Mouse (Mus musculus) left cerebral cortex, postnatal 10 days (tissue): ENCODE results near the gene Mon1a. TPM values are rescaled to one million over a fixed set of nuclear protein-coding genes. Genes with fewer than 3 reads are reported as not detected.

Experiments
- DNase-seq, 2 experiments: peaks; one replicate each; pipeline ENCODE4 v3.0.0; 2021 to 2022; ENCODE audit warnings: low spot score in 2 of 2, mixed read lengths in 1 of 2; ENCODE audit errors: extremely low spot score in 1 of 2
- intact Hi-C: fragments of 180-260 bp; cut with DNase I; formaldehyde crosslinking; loops from one replicate; pipeline ENCODE4 v1.15.1; 2025
- total RNA-seq, 2 experiments: library from RNA; stranded (reverse); gene quantifications; 2 replicates each; pipeline ENCODE4 v1.2.3; 2021

The Mon1a gene
- total RNA-seq, 2 experiments from 2014 or later = 14.0 to 15.0 TPM

- DNase-seq = peak in 1 of 2 experiments; percentile 78
- intact Hi-C loops = no loop called here
Observed at GRCm38 (mm10) chr9:107936215-107936822, 48.4 kb downstream of the Mon1a start.

DNA sequence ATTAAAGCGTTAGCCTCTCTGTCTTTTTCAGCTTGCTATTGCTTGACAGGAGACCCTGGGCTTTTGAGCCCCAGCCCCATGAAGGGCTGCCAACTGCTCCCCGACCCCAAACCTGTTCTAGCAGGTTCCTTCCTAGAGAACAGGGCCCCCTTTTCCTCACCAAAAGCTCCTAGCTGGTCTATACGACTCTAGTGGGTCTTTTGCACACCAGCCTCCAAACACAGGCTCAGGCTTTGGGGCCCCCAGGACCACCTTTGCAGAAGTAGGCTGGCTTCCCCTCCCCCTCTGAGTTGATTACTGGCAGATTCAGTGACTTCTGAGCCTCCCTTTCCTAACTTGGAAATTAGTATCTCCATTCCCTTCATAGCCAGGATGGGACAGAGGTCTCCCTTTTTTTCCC, 48.9 kb downstream of the Mon1a start:
- no peak for DNase-seq
- intact Hi-C loops = no loop called here

- DNase-seq = no peak
- intact Hi-C loops = no loop called here
Observed at GRCm38 (mm10) chr9:107947241-107948194, 59.6 kb downstream of the Mon1a start.

- no peak for DNase-seq
- intact Hi-C loops = no loop called here
Observed at GRCm38 (mm10) chr9:107949184-107949921, 61.4 kb downstream of the Mon1a start.

- DNase-seq = no peak
Observed at GRCm38 (mm10) chr9:107949922-107950235, 61.9 kb downstream of the Mon1a start, which contains the start of gene Traip. TSS of gene Traip (plus strand) at chr9:107950136.

DNA sequence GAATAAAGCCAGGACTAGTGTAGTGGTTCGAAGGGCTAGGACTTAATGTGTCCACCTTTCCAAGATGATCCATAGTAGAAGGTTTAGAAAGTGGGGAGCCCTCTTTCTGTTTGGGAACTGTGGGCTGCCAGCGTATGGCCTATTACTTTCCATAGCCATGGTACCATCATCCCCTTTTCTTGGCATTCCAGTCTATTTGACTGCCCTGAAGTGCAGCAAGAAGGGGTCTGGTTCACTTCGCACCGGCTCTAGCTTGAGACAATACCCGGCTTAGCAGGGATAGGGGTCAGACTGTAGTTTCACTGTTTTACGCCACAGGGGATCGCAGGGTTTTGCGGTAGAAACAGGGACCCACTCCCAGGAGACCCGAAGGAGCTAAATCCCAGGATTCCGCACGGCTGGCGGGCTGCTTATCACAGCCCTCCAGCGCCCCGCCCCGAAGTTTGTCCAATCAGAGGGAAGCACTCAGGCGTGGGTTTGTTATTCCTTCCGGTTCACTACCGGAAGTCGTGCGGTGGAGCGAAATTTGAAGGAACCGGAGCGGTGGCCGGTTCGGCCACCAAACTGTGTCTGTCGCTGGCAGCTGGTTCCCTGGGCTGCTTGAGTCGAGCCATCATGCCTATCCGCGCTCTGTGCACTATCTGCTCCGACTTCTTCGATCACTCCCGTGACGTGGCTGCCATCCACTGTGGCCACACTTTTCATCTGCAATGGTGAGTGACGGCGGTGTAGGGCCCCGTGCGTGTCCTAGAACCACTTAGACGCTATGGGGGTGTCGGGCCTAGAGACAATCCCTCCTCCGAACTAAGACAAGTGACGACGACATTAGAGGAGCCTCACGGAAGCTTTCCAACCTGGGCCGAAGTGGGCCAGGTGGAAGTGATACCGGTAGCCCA, 62.8 kb downstream of the Mon1a start:
- intact Hi-C loops = no loop called here
- peak; percentile 91 to 97 for DNase-seq

More at GRCm38 (mm10) chr9:107949922-107950235, 61.9 kb downstream of the Mon1a start, which contains the start of gene Traip:
- intact Hi-C loops = no loop called here

Other genes with a start within 250 kb of the Mon1a start
- gene Slc38a3, start 218.6 kb upstream of the Mon1a start, total RNA-seq = 10 to 100 TPM; 84.1 to 90.3 TPM
- under 1 TPM; 0.32 to 0.93 TPM for gene Gnat1, start 208.4 kb upstream of the Mon1a start, total RNA-seq
- 10 to 100 TPM; 14.3 to 19.2 TPM for gene Sema3f, start 177.7 kb upstream of the Mon1a start, total RNA-seq
- gene Rbm5, start 117.2 kb upstream of the Mon1a start, total RNA-seq = 100 to 1,000 TPM; 157 TPM
- gene Rbm6, start 14.9 kb upstream of the Mon1a start, total RNA-seq = 10 to 100 TPM; 57.0 to 60.5 TPM
- 1 to 10 TPM; 1.8 to 2.4 TPM for gene Mst1r, start 18.7 kb downstream of the Mon1a start, total RNA-seq
- not detected for gene Actl11, start 40.3 kb downstream of the Mon1a start, total RNA-seq
- gene Camkv, start 47.5 kb downstream of the Mon1a start, total RNA-seq = 100 to 1,000 TPM; 434 to 435 TPM
- gene Traip, start 62.0 kb downstream of the Mon1a start, total RNA-seq = 10 to 100 TPM; 16.4 to 17.7 TPM
- gene Uba7, start 87.4 kb downstream of the Mon1a start, total RNA-seq = 1 to 10 TPM; 2.4 to 2.6 TPM
- gene Gm20661, start 94.9 kb downstream of the Mon1a start, total RNA-seq = under 1 TPM; 0.30 to 0.39 TPM
- 1 to 10 TPM; 4.3 to 5.1 TPM for gene Inka1, start 97.7 kb downstream of the Mon1a start, total RNA-seq
- gene Cdhr4, start 104.3 kb downstream of the Mon1a start, total RNA-seq = 1 to 10 TPM in 1 of 2 experiments, not detected in 1; 2.2 TPM
- gene Gm20662, start 108.2 kb downstream of the Mon1a start, total RNA-seq = 1 to 10 TPM; 1.5 to 3.4 TPM
- gene Ip6k1, start 114.3 kb downstream of the Mon1a start, total RNA-seq = 100 to 1,000 TPM; 172 to 174 TPM
- 10 to 100 TPM; 16.8 to 18.7 TPM for gene Gmppb, start 161.1 kb downstream of the Mon1a start, total RNA-seq
- gene Amigo3, start 165.0 kb downstream of the Mon1a start, total RNA-seq = 1 to 10 TPM; 1.8 to 2.0 TPM
- not detected for gene Mst1, start 192.3 kb downstream of the Mon1a start, total RNA-seq
- 10 to 100 TPM; 91.1 to 94.2 TPM for gene Rnf123, start 195.2 kb downstream of the Mon1a start, total RNA-seq
- 10 to 100 TPM; 30.7 to 41.3 TPM for gene Apeh, start 206.5 kb downstream of the Mon1a start, total RNA-seq